Mouse (Mus musculus) frontal cortex, postnatal 25 days (tissue): ENCODE data around the gene Ctnna2.

Experiments used
- DNase-seq, 2 experiments: peaks; one replicate each; pipeline ENCODE4 v3.0.0; 2022; ENCODE audit warnings: low spot score in 2 of 2

Ctnna2 gene

DNA sequence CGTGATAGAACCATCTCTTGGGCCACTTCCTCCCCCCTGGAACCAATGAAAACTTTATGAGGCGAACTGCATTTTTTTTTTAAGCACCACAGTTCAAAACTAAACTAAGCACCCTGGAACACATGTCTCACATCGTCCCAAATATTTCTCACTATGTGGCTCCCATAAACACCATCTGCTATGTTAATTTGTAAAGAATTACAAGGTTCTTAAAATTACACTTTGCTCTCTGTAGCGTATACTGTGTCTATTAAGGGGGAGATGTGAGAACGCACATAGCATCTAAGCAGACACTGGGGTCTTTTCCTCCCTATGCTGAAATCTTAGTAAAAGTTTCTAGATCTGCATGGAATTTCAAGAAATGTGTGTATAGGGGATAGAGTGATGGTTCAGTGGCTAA lies 822.5 kb downstream of the Ctnna2 start:
- DNase-seq, result no peak

DNA sequence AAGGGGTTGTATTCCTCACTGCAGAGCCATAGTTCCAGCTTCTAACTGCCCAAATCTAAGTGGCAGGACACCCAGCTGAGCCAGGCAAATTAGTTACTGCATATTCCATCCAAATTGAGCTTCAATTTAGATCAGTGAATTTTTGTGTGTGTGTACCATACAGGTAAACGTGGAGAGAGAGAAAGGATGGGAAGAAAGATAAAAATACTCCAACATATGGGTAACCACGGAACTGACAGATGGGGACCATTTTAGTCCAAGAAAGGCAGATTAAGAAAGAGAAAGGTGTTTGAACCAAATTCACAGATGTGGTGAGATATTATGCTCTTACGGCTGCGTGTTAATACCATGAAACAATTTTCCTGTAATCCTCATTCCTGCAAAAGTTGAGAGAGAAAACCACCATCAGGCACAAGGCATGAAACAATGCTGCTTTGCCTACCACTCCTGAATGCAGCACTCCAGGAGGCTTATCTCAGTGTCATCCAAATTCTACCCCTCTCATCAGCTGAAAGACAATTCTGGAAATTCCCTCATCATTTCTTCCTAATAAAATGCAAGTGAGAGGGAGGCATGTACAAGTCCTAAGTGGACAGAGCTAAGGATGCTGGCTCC lies 840.1 kb downstream of the Ctnna2 start:
- no peak for DNase-seq

DNA sequence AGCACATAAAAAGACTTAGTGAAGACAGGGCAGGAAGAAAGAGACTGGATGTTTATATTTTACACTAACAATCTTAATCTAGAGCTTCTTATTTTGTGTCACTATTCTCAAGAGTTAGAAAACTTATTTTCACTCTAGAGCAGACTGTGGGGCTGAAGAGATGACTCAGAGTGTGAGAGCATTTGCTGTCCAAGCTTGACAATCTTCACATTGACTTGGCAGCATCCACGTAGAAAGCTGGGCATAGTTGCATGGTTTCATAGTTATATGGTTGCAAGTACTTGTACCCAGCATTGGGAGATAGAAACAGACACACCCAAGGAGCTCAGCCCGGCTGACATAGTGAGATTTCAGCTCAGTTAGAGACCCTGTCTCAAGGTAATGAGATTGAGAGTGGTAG lies 858.6 kb downstream of the Ctnna2 start:
- DNase-seq, result no peak

DNA sequence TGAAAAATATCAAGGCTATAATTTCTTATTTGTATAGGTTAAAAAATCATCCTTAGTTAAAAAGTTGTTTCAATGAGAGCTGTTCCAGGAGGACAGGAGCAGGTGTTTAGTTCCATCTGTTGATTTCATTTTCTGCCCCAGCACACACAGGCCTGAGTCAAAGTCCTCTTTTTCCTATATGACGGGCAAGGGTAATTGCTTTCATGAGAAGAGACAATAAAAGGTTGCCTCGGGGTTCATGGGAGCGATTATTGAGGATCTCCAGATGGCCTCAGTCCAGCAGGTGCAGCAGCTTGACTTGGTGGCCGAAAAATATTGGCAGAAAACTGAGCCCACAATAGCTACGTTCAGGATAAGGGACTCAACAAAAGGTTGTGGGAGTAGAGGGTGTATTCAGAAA lies 859.0 kb downstream of the Ctnna2 start:
- no peak for DNase-seq

DNA sequence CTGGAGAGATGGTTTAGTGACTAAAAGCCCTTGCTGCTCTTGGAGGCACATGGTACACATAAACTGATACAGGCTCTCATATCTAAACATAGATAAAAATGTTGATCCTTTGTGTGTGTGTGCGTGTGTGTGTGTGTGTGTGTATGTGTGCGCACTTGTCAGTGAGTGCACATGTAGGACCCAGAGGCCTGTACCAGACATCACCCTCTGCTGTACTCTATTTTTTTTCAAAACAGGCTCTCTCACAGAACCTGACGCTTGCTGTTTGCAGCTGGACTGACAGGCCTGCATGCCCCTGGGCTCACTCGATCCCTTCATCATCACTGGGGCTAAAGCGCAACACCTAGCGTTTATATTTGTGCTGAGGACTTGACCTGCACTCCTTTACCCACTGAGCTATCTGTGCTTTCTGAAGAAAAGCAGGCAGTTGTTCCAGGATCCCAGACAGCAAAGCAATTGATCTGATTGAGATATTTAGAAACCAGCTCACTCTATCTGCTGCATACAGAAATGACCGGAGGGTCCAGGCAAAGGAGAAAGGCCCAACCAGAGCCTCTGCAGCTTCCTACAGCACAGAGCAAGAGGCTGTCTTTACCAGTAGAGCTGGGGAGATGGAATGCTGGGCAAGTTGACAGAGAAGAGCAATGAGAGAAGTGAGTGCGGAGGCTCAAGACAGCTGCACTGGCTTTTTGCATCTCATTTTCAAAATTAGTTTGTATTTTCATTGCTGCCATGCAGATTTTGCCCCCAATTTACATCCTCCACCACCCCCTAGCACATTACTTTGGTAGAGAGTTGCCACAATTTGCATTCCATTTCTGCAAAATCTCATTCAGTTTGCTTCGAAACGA lies 870.2 kb downstream of the Ctnna2 start:
- peak in 1 of 2 experiments; percentile 6 for DNase-seq

DNA sequence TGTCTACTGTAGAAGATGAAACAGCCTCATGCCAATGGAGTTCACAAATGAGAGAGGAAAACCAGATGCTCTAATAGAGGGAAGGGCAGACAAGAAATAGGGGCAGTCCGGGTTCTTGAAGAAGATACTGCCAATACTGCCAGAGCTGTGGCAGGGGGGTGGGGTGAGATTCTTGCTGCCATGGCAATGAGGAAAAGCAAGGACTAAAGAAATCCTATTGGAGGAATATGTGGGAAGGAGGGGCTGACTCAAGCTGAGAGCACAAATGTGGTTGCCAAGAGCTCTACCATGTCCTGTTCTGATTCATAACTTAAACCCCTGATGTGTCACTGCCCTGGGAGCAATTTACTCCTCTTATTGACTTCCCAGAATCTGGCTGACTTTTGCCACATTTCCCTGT lies 878.5 kb downstream of the Ctnna2 start:
- no peak for DNase-seq

DNA sequence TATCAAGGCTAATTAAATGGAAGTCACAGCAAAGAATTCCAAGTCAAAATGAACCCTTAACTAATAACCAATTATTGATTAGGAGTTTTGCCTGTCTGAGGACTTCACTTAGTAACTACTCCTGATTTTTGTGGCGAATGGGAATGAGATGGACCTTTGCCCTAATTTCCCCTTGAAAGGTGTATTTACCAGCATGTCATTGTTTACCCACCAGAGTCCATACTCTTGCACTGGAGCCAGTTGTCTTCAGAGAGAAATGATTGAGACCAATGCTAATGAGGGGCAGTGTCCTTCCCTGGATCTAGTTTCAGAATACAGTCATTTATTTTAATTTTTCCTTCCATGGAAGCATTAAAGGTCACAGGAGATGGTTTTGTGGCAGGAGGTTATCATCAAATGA lies 881.0 kb downstream of the Ctnna2 start:
- no peak for DNase-seq

DNA sequence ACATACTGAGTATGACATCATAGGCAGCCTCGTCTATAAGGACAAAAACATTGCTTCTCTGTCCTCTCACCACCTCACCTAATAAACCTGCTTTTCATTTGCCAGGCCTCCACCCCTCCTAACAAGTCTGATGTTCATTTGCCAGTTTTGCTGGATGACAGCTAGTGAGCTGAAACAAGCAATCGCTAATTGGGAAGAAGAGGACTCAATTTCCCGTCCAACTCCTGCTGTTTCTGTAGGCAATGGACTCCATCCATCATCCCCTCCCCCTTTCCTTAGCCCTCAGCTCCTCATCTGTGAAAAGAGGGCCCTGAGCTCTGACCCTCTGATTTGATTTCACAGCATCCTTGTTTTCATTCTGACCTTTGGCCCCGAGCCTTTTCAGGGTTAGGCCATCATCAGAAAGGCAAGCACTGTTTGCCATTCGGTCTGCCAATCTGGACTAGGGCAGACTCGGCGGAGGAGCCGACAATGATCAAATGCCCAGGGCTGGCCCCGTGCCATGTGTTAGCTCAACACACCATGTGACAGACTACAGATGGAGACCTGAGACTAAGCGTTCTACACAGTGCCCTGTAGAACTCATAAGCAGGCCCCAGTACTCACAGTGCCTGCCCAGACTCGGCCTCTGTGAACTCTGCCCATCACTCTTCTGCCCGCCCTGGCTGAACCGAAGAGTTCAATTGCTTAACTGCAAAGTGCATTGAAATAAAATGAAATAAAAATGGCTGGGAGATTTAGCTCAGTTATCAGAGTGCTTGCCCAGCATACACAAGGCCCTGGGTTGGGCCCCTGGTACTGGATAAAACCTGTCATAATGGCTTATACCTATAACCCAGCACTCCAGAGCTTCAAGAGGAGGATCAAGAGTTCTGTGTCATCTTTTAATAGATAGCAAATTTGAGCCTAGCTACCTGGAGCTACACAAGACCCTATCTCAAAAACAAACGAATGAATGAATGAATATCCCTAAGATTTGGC lies 903.8 kb downstream of the Ctnna2 start:
- peak; percentile 22 to 27 for DNase-seq

DNA sequence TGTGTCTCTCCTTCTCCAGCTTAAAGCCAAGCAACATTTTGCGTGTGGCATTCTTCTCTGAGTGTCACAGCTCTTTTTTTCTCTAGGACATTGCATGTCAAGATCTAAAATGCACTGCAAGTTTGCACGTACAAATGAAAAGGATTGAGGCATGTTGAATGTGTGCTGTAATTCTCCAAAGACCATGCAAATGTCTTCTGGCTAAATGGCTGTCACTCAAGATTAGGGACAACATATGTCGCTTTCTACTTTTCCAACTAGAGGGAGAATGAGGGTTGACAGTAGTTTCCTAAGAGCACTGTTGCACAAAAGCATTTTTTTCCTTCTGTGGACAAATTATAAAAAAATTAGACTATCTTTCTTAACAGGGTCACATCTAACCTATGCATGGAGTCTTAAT lies 909.9 kb downstream of the Ctnna2 start:
- no peak for DNase-seq

DNA sequence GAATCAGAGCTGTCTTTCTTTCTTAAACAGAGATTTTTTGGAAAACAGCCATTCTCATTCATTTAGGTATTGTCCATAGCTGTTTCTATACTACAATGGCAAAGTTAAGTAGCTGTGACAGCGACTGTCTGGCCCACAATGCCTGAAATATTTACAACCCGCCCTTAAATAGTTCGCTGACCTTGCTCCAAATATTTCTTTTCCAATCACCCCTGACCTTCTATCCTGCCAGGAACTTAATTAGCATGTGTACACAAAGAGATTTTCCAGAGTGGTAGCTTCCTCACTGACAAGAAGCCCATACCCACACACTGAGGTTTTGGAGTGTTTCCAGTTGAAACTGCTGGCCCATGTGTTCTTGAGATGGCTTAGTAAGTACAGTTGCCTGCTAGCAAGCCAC lies 928.8 kb downstream of the Ctnna2 start:
- DNase-seq, result no peak

DNA sequence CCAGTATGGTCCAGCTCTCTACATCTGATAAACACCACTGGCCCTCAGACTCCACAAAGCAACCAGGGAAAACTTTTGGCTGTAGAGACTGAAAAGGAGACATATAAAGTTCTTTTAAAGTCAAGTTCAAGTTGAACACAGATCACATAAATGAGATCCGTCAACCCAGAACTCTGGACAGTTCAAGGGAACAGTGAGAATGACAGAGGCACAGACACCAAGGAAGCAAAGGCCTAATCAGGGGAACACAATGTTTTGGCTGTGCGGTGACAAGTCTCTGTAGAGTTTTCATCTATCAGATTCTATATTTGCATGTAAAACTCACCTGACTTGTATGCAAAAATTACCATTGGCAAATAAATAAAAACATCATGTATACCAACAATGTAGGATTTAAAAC lies 929.3 kb downstream of the Ctnna2 start:
- no peak for DNase-seq

DNA sequence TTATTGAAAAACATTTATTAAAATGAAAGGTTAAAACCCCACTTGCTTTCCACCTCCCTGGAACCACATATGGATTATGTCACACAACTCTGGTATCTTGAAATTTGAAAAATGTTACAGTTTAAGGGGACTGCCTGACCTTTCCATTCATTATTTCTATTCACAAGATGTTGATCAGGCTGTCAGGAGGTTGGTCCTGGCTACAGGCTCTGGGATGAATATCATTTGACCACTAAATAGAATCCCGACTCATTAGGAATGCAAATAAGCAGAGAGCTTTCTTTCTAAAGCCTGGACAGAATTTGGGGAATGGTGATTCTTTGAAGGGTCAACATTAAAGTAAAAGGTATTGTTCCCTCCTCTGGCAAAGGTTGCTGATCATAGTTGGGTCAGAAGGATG lies 931.9 kb downstream of the Ctnna2 start:
- no peak for DNase-seq

DNA sequence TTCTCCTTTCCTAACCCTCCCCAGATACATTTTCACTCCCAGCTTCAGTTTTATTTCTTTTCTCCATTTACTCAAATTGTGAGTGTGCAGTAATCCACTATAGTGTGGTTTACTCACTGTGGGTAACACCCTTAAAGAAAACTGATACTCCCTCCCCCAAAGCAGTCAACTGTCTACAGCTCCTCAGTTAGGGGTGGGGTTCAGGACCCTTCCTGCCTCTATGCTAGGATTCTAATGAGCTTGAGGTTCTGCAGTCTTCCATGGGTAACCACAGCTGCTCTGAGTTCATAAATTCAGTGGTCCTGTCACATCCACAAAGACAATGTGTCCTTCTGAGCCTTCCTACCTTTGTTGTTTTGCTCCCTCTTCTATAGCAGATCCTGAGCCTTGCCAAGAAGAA lies 954.4 kb downstream of the Ctnna2 start:
- no peak for DNase-seq

DNA sequence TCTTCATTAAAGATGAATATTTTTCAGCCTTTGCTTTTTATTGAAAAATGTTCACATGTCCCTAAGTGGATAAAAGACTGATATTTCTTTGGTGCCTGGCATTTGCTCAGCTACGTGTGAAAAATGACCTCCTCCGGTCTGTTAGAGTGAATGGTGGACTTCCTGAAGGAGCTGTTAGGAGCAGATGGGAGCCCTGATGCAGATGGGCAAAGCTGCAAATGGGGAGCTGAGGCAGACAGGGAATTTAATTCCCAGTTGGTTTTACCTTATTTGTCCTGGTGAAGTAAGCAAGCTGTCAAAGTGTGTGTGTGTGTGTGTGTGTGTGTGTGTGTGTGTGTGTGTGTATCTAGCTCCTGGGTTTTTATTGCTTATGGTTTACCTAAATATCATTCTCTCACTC lies 966.3 kb downstream of the Ctnna2 start:
- DNase-seq, result no peak

DNA sequence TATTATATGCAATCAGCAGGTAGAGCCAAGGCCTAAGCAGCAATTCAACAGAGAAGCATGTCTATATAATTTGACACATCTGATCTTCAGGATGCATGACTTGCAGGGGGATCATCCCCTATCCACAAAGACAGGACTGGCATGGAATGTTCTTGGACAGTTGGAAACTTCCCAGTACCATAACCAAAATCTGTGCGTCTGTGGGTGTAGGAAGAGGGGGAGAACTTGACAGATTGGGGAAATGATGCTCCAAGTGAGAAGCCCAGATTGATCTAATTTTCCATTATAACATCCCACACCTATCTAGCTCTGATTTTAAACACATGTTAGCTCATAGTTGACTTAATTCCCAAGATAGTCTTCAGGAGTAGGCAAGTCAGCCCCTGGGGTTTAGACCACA lies 968.5 kb downstream of the Ctnna2 start:
- DNase-seq, result no peak

DNA sequence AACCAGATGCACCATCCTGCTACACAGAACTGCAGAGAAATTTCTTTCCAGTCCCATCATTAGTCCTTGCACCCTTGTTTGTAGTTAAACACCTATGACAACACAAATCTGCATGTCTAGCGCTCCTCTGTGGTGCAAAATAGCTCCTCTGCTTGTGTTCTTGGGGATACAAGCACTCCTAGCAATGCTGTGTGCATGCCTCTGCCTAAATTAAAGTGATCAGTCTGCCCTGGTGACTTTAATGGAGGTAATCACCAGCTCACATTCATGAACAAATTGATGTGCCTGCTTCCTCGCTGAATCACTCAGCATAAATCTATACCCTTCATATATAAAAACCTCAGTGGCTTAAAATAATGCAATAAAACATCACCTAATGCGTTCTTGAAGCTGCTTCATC lies 987.4 kb downstream of the Ctnna2 start:
- DNase-seq, result no peak

DNA sequence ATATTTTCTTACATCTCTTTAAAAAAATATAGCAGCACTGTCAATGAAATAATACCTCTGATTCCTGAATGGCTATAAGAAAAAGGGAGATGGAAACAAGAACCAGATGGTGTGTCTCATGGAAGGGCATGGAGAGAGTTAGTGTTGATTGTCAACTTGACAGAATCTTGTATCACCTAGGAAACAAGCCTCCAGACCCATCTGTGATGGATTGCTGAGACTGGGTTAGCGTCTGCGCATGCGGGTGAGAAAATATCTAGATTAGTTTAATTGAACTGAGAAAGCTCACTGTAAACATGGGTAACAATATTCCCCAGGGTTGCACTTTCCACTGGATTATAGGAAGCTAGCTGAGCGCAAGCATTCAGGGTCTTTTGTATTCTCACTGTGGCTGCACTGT lies 994.7 kb downstream of the Ctnna2 start:
- DNase-seq, result no peak

DNA sequence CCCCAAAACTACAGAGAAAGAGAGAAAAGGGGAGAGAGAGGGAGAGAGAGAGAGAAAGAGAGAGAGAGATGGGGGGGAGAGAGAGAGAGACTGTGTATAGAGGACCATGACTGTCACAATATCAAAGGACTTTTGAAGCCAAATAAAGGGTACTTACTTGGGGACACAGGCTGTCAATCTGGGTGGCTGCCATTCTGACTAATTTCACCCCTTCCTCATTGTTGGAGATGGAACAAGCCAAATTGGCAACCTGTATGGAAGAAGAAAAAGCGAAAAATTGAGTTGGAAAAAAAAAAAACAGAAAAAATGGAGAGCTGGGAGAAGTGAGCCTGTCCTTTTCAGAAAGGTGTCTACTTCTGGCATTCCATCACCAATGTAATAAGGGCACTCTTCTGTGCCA lies 997.8 kb downstream of the Ctnna2 start:
- no peak for DNase-seq

DNA sequence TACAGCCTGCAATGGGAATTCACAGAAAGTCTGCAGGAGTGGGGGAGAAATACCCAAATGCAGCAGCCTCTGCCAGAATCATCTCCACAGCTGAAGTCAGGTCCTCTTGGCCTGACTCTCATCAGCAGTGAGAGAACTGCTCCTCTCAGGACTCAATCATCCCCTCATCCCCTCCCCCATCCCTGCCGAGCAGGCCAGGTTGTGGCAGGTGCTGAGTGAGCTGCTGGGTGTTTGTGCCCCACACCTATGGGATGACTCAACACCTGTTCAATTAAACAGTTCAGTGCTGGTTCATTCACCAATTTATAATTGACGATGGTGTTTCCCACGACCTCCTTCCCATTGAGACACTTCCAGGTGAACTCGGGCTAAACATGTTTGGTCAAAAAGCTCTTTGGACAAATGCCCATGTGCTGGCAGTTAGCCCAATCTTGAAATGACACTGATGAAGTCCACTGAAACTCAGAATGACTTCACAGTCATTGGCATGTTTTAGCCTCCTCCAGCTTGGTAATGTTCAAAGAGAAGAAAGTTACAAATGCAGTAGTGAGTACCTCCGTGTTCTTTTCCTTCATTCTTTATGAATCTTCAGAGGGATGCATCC lies 1000.1 kb downstream of the Ctnna2 start:
- DNase-seq, result no peak

DNA sequence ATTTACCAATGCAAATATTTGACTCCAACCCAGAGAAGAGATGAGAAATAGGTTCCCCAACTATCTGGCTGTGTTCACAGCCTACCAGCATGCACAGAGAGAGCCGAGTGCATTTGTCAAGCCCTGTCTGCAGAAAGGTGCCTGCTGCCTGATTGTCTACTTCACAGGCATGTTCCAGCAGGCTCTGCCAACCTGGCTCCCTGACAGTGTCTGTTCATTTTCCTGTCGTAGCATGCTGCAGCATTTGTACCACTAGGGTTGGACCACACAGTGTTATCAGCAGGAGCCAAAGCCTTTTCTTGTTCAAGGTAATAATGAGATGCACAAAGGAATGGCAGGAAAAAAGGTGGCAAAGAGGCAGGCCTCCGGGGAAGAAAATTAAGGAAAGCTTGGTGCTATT lies 1001.7 kb downstream of the Ctnna2 start:
- DNase-seq, result no peak

DNA sequence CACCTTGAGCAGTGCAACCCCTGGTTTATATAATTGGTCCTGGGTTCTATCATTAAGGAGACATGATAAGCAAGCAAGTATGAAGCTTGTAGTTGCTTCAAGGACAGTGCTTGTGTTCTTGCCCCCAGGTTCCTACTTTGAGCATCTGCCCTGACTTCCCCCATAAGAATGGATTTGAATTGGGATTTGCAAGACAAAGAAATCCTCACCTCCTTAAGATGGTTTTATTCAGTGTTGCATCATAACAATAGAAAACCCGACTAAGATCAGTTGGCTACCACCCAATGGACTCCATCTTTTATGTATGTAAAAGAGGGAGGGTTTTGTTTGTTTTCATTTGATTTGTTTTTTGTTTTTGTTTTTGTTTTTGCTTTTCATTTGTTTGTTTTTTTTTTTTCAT lies 1005.2 kb downstream of the Ctnna2 start:
- no peak for DNase-seq

DNA sequence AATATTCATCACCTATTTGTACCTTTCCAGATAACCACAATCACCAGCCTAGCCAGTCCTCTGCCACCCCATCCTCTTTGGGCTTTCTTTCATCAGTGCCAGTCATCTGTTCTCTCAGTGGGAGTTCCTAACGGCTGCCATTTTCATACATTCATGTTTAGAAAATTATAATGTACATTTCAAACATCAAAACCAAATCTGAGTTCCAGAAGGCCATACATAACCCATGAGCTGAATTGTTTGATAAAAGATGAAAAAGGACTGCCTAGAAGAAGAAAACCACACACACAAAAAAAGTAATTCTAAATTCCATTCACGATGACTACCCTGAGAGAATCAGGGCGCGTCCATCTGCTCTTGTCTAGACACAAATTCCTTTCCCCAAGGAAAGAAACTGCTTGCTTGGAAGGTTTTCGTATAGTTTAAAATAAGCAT lies 1014.5 kb downstream of the Ctnna2 start:
- no peak for DNase-seq
